Mouse (Mus musculus) liver, embryonic 13.5 days (tissue): Measurements from ENCODE around the gene Clk2. TPM values are rescaled to one million over a fixed set of nuclear protein-coding genes. Genes with fewer than 3 reads are reported as not detected.

ENCODE experiments used
- ATAC-seq: fragments of 200-750 bp; cut with Nextera tagmentation; 2 replicates; pipeline ENCODE4 v1.8.0; 2017; ENCODE audit warnings: low read depth, mild to moderate bottlenecking, moderate number of reproducible peaks, moderate library complexity
- DNase-seq: peaks from one replicate; pipeline ENCODE4 v3.0.0; 2022
- H3K27ac ChIP-seq: fragments of 300-500 bp; sonication (generic); 2 replicates; pipeline ENCODE4 v1.5.1; 2015; ENCODE audit warnings: moderate library complexity, mild to moderate bottlenecking, inconsistent platforms
- H3K27me3 ChIP-seq: fragments of 300-500 bp; sonication (generic); 2 replicates; pipeline ENCODE4 v1.6.1; 2015; ENCODE audit warnings: mild to moderate bottlenecking, inconsistent platforms
- H3K36me3 ChIP-seq: fragments of 300-500 bp; sonication (generic); 2 replicates; pipeline ENCODE4 v1.6.1; 2015; ENCODE audit warnings: mild to moderate bottlenecking, inconsistent platforms
- H3K4me1 ChIP-seq: fragments of 300-500 bp; sonication (generic); replicated peaks from 2 replicates; pipeline ENCODE4 v1.6.1; 2015; ENCODE audit warnings: inconsistent platforms
- H3K4me2 ChIP-seq: fragments of 300-500 bp; sonication (generic); 2 replicates; pipeline ENCODE4 v1.6.1; 2015; ENCODE audit warnings: inconsistent platforms, mild to moderate bottlenecking, moderate library complexity
- H3K4me3 ChIP-seq: fragments of 300-500 bp; sonication (generic); replicated peaks from 2 replicates; pipeline ENCODE4 v1.5.1; 2015; ENCODE audit warnings: mild to moderate bottlenecking, inconsistent platforms
- H3K9ac ChIP-seq: fragments of 300-500 bp; sonication (generic); 2 replicates; pipeline ENCODE4 v1.6.1; 2015; ENCODE audit warnings: mild to moderate bottlenecking, inconsistent platforms
- H3K9me3 ChIP-seq: fragments of 300-500 bp; sonication (generic); replicated peaks from 2 replicates; pipeline ENCODE4 v1.6.1; 2016; ENCODE audit warnings: inconsistent platforms
- WGBS: fragments of 180-500 bp; shearing (Covaris S2); methylation state at CpG from one replicate; pipeline ENCODE4 v1.1.7; 2015; ENCODE audit not compliant: insufficient replicate concordance; 5-methylcytosine and 5-hydroxymethylcytosine counted together
- polyA plus RNA-seq: library from polyadenylated mRNA; unstranded; fragments of >200 nt; fragmentation: Nextera tagmentation; extraction: Ambion mirVana; gene quantifications from 2 replicates; pipeline ENCODE4 v1.2.1, GENCODE M21; 2015

The Clk2 gene
- polyA plus RNA-seq, 1 experiment from 2014 or later = 10.3 TPM

DNA sequence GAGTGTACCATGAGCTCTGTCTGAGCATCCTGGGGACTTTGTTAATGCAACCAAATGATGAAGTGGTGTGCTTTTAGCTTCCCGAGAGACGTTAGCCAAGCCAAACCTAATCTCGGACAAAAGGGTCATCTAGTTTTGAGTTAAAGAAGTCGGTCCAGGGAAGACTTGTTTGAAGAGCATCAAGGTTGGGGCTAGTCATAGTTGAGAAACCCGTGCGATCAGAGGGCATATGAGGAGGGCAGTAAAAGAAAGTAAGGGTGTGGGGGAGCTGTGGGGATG is 13.5 kb downstream of the Clk2 start:
- Histone ChIP-seq H3K4me3 (peak overlapping the region; percentile 77), H3K4me2 (peak overlapping the region; percentile 82), H3K27me3 (no peaks in the 10 kb centered on the region), H3K27ac (peak overlapping the region; percentile 82), H3K4me1 (peaks cover 43% of the 10 kb centered on the region), H3K36me3 (peaks cover 75% of the 10 kb centered on the region), H3K9ac (peak overlapping the region; percentile 87), H3K9me3 (no peaks in the 10 kb centered on the region)
- ATAC-seq (no peak), DNase-seq (no peak)
- WGBS = 3% methylated on average over 6 of the region's 6 CpGs

DNA sequence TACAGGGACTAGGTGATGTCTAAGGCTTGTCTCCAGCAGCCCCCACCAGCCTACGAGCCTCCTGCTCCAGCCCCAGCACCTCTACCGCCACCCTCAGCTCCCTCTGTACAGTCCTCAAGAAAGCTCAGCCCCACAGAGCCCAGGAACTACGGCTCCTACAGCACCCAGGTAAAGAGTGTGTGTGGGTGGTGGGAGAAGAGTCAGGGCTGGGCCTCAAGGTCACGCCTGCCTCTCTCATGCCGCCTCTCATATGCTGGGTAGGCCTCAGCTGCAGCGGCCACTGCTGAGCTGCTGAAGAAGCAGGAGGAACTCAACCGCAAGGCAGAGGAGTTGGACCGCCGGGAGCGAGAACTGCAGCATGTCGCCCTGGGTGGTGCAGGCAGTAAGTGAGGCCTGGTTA is 14.5 kb downstream of the Clk2 start:
- peaks cover 65% of the 10 kb centered on the region for H3K36me3 ChIP-seq
- peaks cover 53% of the 10 kb centered on the region for H3K4me1 ChIP-seq
- peak overlapping the region; percentile 87; the same call in 1 of the 2 replicates for H3K9ac ChIP-seq
- no peak for ATAC-seq
- peak overlapping the region; percentile 82 for H3K4me2 ChIP-seq
- H3K27ac ChIP-seq = 0 out of 2 replicates have a peak overlapping the region, but pooled peaks have one; percentile 0
- peak overlapping the region; percentile 77; the same call in 1 of the 2 replicates for H3K4me3 ChIP-seq
- WGBS = 77% methylated on average over 11 of the region's 11 CpGs
- H3K27me3 ChIP-seq = no peaks in the 10 kb centered on the region
- H3K9me3 ChIP-seq = no peaks in the 10 kb centered on the region
- DNase-seq = no peak

DNA sequence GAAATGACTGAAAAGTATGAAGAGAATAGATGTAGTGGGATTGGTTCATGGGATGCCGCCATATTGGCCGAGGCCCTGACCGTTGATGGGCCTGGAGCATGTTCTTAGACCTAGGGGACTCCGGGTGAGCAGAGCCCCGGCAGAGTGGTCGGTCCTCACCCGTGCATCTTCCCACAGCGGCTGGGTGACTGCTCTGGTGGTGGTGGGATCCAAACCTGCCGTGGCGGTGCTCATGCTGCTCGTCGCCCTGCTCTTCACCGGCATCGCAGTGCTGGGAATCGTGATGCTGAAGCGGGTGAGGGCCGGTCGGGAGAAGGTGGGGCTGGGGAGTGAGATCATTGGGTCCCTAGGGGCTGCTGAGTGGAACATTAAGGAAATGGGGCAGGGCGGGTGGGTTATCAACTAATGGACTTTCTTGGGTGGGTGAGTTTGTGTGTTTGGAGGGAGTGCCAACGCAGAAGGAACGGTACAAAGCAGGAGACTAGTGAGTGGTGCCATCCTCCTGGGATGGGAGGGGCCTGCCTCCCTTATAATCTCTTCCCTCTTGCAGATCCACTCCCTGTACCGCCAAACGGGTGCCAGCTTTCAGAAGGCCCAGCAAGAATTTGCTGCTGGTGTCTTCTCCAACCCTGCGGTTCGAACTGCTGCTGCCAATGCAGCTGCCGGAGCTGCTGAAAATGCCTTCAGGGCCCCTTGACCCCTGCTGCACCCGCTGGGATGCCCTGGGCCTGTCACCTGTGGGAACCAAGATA is 17.3 kb downstream of the Clk2 start:
- peaks cover 38% of the 10 kb centered on the region for H3K36me3 ChIP-seq
- H3K4me3 ChIP-seq = 0 out of 2 replicates have a peak overlapping the region, but pooled peaks have one; percentile 6
- H3K9me3 ChIP-seq = no peaks in the 10 kb centered on the region
- 86% methylated on average over 27 of the region's 27 CpGs for WGBS
- ATAC-seq = no peak
- H3K27me3 ChIP-seq = 0 out of 2 replicates have a peak, but pooled peaks cover under 1% of the 10 kb centered on the region
- H3K4me2 ChIP-seq = no peak overlapping the region
- no peak overlapping the region for H3K9ac ChIP-seq
- no peak for DNase-seq
- H3K4me1 ChIP-seq = peaks cover 60% of the 10 kb centered on the region
- H3K27ac ChIP-seq = peak overlapping the region; percentile 69

DNA sequence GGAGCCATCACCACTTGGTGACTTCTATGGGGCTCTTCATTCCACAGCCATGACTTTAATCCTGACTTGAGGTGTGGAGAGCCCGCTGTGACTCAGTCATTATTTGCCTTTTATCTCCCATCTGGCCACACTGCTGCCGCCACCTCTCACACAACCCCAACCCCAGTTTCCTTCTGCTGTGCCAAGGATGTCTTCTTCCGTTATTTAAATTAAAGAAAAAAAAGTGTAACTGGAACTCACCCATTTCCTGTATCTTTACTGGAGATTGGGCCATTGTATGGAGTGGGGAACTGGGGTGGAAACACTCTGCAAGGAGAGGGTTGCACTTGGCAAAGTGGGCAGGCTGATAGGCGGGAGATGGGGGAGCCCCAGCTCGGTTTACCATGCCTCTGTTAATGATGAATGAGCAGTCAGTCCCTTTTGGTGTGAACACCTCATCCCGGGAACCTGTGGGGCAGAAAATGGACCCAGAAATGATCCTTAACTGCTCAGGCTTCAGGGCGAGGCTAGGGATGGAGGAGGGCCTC is 18.0 kb downstream of the Clk2 start:
- Histone ChIP-seq H3K4me3 (peak overlapping the region; percentile 61; the same call in 1 of the 2 replicates), H3K4me1 (peaks cover 65% of the 10 kb centered on the region), H3K9me3 (no peaks in the 10 kb centered on the region), H3K27me3 (peaks cover 5% of the 10 kb centered on the region; the same call in 1 of the 2 replicates), H3K9ac (no peak overlapping the region), H3K36me3 (peaks cover 38% of the 10 kb centered on the region), H3K4me2 (peak overlapping the region; percentile 86), H3K27ac (peak overlapping the region; percentile 69)
- DNase-seq (no peak), ATAC-seq (peak; percentile 10; the same call in 1 of the 2 replicates)
- WGBS = 31% methylated on average over 7 of the region's 7 CpGs

DNA sequence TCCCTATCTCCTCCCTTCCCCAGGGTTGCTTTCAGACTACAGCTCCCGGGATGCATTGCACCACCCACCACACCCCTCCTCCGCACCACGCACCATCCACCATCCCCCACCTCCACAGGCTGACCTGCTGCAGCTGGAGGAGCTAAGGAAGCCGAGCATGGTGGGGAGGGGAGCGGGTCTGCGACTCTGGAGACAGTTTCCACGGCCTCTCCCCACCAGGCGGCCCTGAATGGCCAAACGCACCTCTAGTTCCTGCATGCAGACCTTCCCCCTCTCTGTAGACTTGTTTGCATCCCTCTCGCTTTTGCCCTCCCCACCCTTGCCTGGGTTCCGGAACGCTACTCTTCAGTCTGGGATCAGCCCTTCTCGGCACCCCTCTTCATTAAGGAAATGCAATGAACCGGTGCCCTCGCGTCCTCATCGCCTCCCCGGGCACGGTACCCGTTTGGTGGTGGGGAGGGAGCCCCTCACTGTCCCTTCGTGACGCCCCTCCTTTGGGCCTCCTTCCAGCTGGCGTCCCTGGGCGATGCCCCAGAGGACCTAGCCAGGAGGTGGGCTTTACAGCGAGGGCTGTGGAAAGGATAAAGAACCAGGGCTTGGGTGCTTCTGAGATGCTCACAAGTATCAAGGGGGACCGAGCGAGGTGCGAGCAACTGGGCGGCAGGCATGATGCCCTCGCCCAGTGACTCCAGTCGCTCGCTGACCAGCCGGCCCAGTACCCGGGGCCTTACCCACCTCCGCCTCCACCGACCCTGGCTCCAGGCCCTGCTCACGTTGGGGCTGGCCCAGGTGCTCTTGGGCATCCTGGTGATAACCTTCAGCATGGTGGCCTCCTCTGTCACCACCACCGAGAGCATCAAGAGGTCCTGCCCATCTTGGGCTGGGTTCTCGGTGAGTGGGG is 18.7 kb downstream of the Clk2 start, which contains the start of gene Fam189b:
Gene Fam189b, plus strand, starts transcription at position 86 of the 901 bp plus-strand sequence.
- Histone ChIP-seq H3K36me3 (peaks cover 39% of the 10 kb centered on the region), H3K4me1 (peaks cover 64% of the 10 kb centered on the region), H3K4me2 (peak within 1 kb of the TSS; percentile 86), H3K27me3 (peaks cover 9% of the 10 kb centered on the region), H3K27ac (peak within 1 kb of the TSS; percentile 69), H3K9ac (peak within 1 kb of the TSS; percentile 74), H3K4me3 (peak within 1 kb of the TSS; percentile 61), H3K9me3 (no peaks in the 10 kb centered on the region)
- DNase-seq (peak; percentile 72), ATAC-seq (peak; percentile 91)
- 18% methylated on average over 39 of the region's 39 CpGs for WGBS

DNA sequence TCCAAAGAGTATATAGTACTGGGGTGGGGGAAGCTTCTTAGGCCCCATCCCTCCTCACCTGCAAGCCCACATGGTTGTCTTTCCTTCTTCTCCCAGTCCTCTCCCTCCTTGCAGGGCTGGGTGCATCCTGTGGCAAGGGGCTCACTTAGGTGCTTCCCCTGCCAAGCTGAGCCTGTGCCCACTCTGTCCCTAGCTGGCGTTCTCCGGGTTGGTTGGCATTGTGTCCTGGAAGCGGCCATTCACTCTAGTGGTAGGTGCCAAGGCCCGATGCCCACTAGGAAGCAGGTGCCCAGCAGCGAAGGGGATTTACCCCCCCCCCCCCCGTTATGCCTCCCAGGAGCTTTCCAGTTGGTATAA is 19.3 kb downstream of the Clk2 start:
- peak overlapping the region; percentile 86 for H3K4me2 ChIP-seq
- H3K4me1 ChIP-seq = peaks cover 59% of the 10 kb centered on the region
- peak overlapping the region; percentile 61 for H3K4me3 ChIP-seq
- DNase-seq (no peak), ATAC-seq (no peak)
- peak overlapping the region; percentile 74 for H3K9ac ChIP-seq
- no peak overlapping the region for H3K27ac ChIP-seq
- WGBS = 70% methylated on average over 6 of the region's 6 CpGs
- peaks cover 40% of the 10 kb centered on the region for H3K36me3 ChIP-seq
- no peaks in the 10 kb centered on the region for H3K9me3 ChIP-seq
- peaks cover 14% of the 10 kb centered on the region for H3K27me3 ChIP-seq

DNA sequence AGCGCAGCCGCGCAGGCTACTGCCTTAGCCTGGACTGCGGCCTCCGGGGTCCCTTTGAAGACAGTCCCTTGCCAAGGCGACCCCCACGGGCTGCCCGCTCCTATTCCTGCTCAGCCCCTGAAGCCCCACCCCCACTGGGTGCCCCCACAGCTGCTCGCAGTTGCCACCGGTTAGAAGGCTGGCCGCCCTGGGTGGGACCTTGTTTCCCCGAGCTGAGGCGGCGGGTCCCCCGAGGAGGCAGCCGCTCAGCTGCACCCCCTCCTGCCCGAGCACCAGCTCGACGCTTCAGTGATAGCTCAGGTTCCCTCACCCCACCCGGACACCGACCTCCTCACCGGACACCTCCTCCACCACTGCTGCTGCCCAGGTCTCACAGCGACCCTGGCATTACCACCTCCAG is 22.6 kb downstream of the Clk2 start:
- H3K4me3 ChIP-seq = no peak overlapping the region
- no peaks in the 10 kb centered on the region for H3K9me3 ChIP-seq
- no peak for ATAC-seq
- H3K4me2 ChIP-seq = no peak overlapping the region
- H3K27me3 ChIP-seq = peaks cover 14% of the 10 kb centered on the region
- H3K4me1 ChIP-seq = peaks cover 50% of the 10 kb centered on the region
- no peak overlapping the region for H3K27ac ChIP-seq
- DNase-seq = no peak
- H3K36me3 ChIP-seq = peaks cover 8% of the 10 kb centered on the region
- WGBS = 43% methylated on average over 23 of the region's 23 CpGs
- H3K9ac ChIP-seq = no peak overlapping the region

DNA sequence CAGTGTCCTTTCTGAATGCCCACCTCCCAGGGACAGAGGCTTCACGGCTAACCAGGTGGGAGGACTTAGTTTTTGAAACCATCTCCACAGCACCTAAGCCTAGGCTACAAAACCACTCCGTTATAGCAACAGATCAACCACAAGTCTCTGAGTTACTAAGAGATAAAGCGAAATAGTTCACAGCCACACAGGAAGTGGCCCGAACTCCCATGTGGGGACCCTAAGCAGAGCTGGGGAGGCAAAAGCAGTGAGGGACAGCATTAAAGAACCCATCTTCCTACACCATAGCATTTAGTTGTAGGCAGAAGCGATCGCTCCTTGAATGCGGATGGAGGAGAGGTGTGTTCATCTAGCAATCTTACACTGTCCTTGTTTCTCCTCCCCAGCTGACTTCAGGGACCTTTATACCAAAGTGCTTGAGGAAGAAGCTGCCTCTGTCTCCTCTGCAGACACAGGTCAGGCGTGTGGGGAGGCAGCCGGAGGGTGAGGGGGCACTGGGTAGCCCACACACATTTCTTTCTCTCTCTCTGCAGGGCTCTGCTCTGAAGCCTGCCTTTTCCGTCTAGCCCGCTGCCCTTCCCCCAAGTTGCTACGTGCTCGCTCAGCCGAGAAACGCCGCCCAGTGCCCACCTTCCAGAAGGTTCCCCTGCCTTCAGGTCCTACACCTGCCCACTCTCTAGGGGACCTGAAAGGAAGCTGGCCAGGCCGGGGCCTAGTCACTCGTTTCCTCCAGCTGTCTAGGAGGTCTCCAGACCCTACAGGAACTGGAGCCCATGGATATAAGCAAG is 23.3 kb downstream of the Clk2 start:
- Histone ChIP-seq H3K27me3 (peaks cover 14% of the 10 kb centered on the region), H3K27ac (no peak overlapping the region), H3K9ac (no peak overlapping the region), H3K4me3 (no peak overlapping the region), H3K36me3 (0 out of 2 replicates have a peak, but pooled peaks cover 3% of the 10 kb centered on the region), H3K9me3 (no peaks in the 10 kb centered on the region), H3K4me2 (no peak overlapping the region), H3K4me1 (peaks cover 43% of the 10 kb centered on the region)
- ATAC-seq (no peak), DNase-seq (no peak)
- WGBS = 57% methylated on average over 18 of the region's 18 CpGs

DNA sequence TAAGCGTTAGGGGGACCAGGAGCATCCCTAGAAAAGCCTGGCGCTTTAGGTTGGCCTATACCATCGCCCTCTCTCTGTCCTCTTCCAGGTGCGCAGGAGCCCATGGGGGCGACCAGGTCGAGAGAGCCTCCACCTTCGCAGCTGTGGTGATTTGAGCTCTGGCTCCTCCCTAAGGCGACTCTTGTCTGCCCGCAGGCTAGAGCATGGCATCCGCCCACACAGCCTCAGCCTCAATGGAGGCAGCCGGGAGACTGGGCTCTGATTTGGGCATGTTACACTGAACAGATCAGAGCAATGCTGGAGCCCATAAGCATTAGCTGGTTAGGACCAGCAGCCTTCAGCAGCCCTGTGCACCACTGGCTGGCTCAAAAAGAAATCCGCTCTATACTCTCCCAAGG is 23.9 kb downstream of the Clk2 start:
- no peaks in the 10 kb centered on the region for H3K9me3 ChIP-seq
- ATAC-seq = no peak
- no peak overlapping the region for H3K9ac ChIP-seq
- no peak overlapping the region for H3K4me2 ChIP-seq
- H3K4me1 ChIP-seq = peaks cover 37% of the 10 kb centered on the region
- DNase-seq = no peak
- H3K27me3 ChIP-seq = peaks cover 14% of the 10 kb centered on the region
- 0 out of 2 replicates have a peak, but pooled peaks cover 3% of the 10 kb centered on the region for H3K36me3 ChIP-seq
- WGBS = 74% methylated on average over 12 of the region's 12 CpGs
- no peak overlapping the region for H3K4me3 ChIP-seq
- H3K27ac ChIP-seq = no peak overlapping the region

DNA sequence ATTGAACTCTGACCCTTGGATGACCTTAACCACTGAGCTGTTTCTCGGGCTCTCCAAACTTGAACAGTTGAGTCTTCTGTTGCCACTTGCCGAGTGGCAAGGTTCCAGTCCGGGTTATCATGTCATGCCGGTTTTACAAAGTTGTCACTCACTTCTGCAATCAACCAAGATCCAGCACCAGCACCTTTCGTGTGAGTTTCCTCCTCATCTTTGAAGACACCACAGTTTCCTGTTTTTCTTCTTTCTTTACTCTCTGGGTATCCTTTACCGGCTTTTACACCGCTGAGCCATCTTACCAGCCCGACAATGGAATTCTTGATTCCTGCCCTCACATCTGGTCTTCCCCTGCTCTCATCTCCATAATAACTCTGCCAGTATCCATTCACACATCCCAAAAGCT is 25.8 kb downstream of the Clk2 start:
- peaks cover 27% of the 10 kb centered on the region for H3K4me1 ChIP-seq
- H3K9ac ChIP-seq = no peak overlapping the region
- no peak overlapping the region for H3K4me2 ChIP-seq
- no peak overlapping the region for H3K27ac ChIP-seq
- 11% methylated on average over 8 of the region's 8 CpGs for WGBS
- peaks cover 14% of the 10 kb centered on the region for H3K27me3 ChIP-seq
- no peak for ATAC-seq
- 0 out of 2 replicates have a peak, but pooled peaks cover 3% of the 10 kb centered on the region for H3K36me3 ChIP-seq
- no peak overlapping the region for H3K4me3 ChIP-seq
- no peaks in the 10 kb centered on the region for H3K9me3 ChIP-seq
- no peak for DNase-seq
